Mouse (Mus musculus): ENCODE results near the gene Gzmn.

DNA sequence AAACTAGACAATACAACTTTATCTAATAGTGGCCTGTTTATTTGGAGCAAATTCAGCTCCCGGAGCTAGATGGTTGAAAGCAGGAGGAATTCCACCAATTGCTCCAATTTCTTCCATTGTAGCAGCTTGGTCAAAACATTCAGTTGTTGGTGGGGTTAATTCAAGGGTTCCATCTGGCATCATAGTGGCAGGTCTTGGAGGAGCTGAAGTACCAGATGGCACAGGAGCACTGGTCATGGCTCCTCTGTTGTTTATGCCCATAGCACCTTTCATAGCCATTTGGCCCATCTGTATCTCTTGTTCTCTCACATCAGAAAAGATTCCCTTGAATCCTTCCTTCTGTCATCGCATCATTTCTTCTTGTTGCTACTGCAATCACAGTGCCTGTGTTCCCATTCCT is 12.3 kb downstream of the Gzmn start:
- TF ChIP-seq ZNF384 (IDR thresholded peaks at IDR 0.05; ENCODE audit: low read depth, low read length) = no peak
- no peak for TF ChIP-seq POLR2AphosphoS2 (IDR thresholded peaks at IDR 0.05; ENCODE audit: low read depth, low read length)
- TF ChIP-seq POLR2A (IDR thresholded peaks at IDR 0.05; ENCODE audit: low read depth, low read length) = no peak
- no peak for TF ChIP-seq CTCF (conservative IDR thresholded peaks at IDR 0.05 in 1 of 2, IDR thresholded peaks at IDR 0.05 in 1 of 2; ENCODE audit: low read depth in 2 of 2, low read length in 2 of 2)
- TF ChIP-seq EP300 (IDR thresholded peaks at IDR 0.05; ENCODE audit: low read length) = no peak
- no peak for TF ChIP-seq CHD1 (IDR thresholded peaks at IDR 0.05; ENCODE audit: low read depth, low read length)
- TF ChIP-seq USF1 (IDR thresholded peaks at IDR 0.05; ENCODE audit: low read depth, low read length) = no peak
- no peak for TF ChIP-seq MAFK (IDR thresholded peaks at IDR 0.05; ENCODE audit: insufficient replicate concordance, low read length)
- TF ChIP-seq CHD2 (IDR thresholded peaks at IDR 0.05; ENCODE audit: low read length) = no peak
- TF ChIP-seq NELFE (IDR thresholded peaks at IDR 0.05; ENCODE audit: low read depth, low read length) = no peak

Measured in CH12.LX (cell line).